In genomic region chr17:15467669-15468068, GRCm38 (mm10) we compare ENCODE assay signal across 8 mouse cellular contexts. TPM values are rescaled to one million over a fixed set of nuclear protein-coding genes. Genes with fewer than 3 reads are reported as not detected.
A peak's percentile ranks its signal among the peaks of the same experiment; 100 is the strongest.
DNase-seq lines count a peak whose midpoint lies in the region; ATAC-seq lines count a peak whose summit lies in the region.

No protein-coding gene starts in this region.

- H3K4me2 ChIP-seq in intestine, embryonic 14.5 days (ENCODE audit: low read length), result no peak overlapping the region
- no peak overlapping the region for H3K4me2 ChIP-seq in midbrain, embryonic 14.5 days (ENCODE audit: low read length)

- WGBS in intestine, embryonic 14.5 days, result 23% methylated on average over 5 of the region's 5 CpGs
- WGBS in midbrain, embryonic 14.5 days, result 20% methylated on average over 5 of the region's 5 CpGs

- no peak overlapping the region for H3K27ac ChIP-seq in intestine, embryonic 14.5 days (ENCODE audit: low read depth)
- H3K27ac ChIP-seq in midbrain, embryonic 14.5 days (replicated peaks; ENCODE audit: low read depth, low read length), result no peak overlapping the region

- ATAC-seq in intestine, embryonic 14.5 days (replicated peaks; ENCODE audit: low FRiP score, low TSS enrichment, low read depth), result no peak
- ATAC-seq in midbrain, embryonic 14.5 days (ENCODE audit: low FRiP score, low TSS enrichment), result peak; percentile 55; the same call in 1 of the 2 replicates

- H3K4me1 ChIP-seq in intestine, embryonic 14.5 days (replicated peaks; ENCODE audit: control insufficient read depth, insufficient read depth, low read length), result no peaks in the 10 kb centered on the region
- no peaks in the 10 kb centered on the region for H3K4me1 ChIP-seq in midbrain, embryonic 14.5 days (ENCODE audit: control insufficient read depth, insufficient read depth, low read length)

- no peak overlapping the region for H3K4me3 ChIP-seq in intestine, embryonic 14.5 days (ENCODE audit: low read depth, low read length)
- no peak overlapping the region for H3K4me3 ChIP-seq in midbrain, embryonic 14.5 days (replicated peaks; ENCODE audit: low read depth, low read length)

- H3K9me3 ChIP-seq in intestine, embryonic 14.5 days (ENCODE audit: control insufficient read depth, low read length), result no peaks in the 10 kb centered on the region
- H3K9me3 ChIP-seq in midbrain, embryonic 14.5 days (ENCODE audit: control insufficient read depth, low read length), result no peaks in the 10 kb centered on the region

- peaks cover 44% of the 10 kb centered on the region for H3K36me3 ChIP-seq in intestine, embryonic 14.5 days (ENCODE audit: control insufficient read depth, insufficient read depth, low read length)
- peaks cover 35% of the 10 kb centered on the region for H3K36me3 ChIP-seq in midbrain, embryonic 14.5 days (ENCODE audit: control insufficient read depth, insufficient read depth, low read length)

- intact Hi-C loops in left cerebral cortex, postnatal 36 days (cut with DNase I), result loop anchor here (1.0 to 5.0 kb wide), 2 partner anchors 70 to 402 kb away; partner anchors contain the start of gene Fam120b

- DNase-seq in ovary, postnatal 10 days (ENCODE audit: low spot score), result peak; percentile 20
- DNase-seq in ovary, adult 18-20 months (ENCODE audit: low spot score), result no peak
- peak; percentile 87 to 90 for DNase-seq in cerebellum, postnatal 14 days
- DNase-seq in gastrocnemius, adult 18-20 months (ENCODE audit: low spot score), result peak; percentile 76
- peak; percentile 86 for DNase-seq in intestine, embryonic 14.5 days (ENCODE audit: low spot score)
- DNase-seq in left cerebral cortex, postnatal 36 days (ENCODE audit: low spot score in 2 of 2), result peak; percentile 41 to 56
- DNase-seq in midbrain, embryonic 14.5 days, result peak; percentile 91
- peak; percentile 48 to 79 for DNase-seq in spleen, postnatal 10 days (ENCODE audit: low spot score in 2 of 2)

- H3K9ac ChIP-seq in intestine, embryonic 14.5 days (ENCODE audit: low read length), result no peak overlapping the region
- H3K9ac ChIP-seq in midbrain, embryonic 14.5 days (replicated peaks; ENCODE audit: low read length), result no peak overlapping the region

- no peaks in the 10 kb centered on the region for H3K27me3 ChIP-seq in intestine, embryonic 14.5 days (replicated peaks; ENCODE audit: control insufficient read depth, insufficient read depth, low read length)
- no peaks in the 10 kb centered on the region for H3K27me3 ChIP-seq in midbrain, embryonic 14.5 days (ENCODE audit: control insufficient read depth, insufficient read depth, low read length)

RNA-seq across cellular contexts. Expression of gene Psmb1, which starts 31.9 kb away (rescaled TPM):
- total RNA-seq in gastrocnemius, adult 18-20 months (2021), result 100 to 1,000 TPM; 105 to 115 TPM
- polyA plus RNA-seq in intestine, embryonic 14.5 days (2014; fragmentation: Nextera tagmentation; extraction: Ambion mirVana), result 265 and 270 TPM in 2 replicates
- total RNA-seq in left cerebral cortex, postnatal 36 days (2021), result 100 to 1,000 TPM; 122 to 128 TPM
- polyA plus RNA-seq in midbrain, embryonic 14.5 days (2014; fragmentation: Nextera tagmentation; extraction: Ambion mirVana), result 255 and 268 TPM in 2 replicates

RNA-seq across cellular contexts. Expression of gene Tbp, which starts 32.0 kb away (rescaled TPM):
- 1 to 10 TPM; 6.7 to 7.0 TPM for total RNA-seq in gastrocnemius, adult 18-20 months (2021)
- 52.4 and 56.8 TPM in 2 replicates for polyA plus RNA-seq in intestine, embryonic 14.5 days (2014; fragmentation: Nextera tagmentation; extraction: Ambion mirVana)
- total RNA-seq in left cerebral cortex, postnatal 36 days (2021), result 10 to 100 TPM; 25.1 to 32.1 TPM
- polyA plus RNA-seq in midbrain, embryonic 14.5 days (2014; fragmentation: Nextera tagmentation; extraction: Ambion mirVana), result 64.6 and 70.9 TPM in 2 replicates

RNA-seq across cellular contexts. Expression of gene Pdcd2, which starts 59.4 kb away (rescaled TPM):
- 10 to 100 TPM; 13.8 to 19.2 TPM for total RNA-seq in gastrocnemius, adult 18-20 months (2021)
- 42.9 and 48.6 TPM in 2 replicates for polyA plus RNA-seq in intestine, embryonic 14.5 days (2014; fragmentation: Nextera tagmentation; extraction: Ambion mirVana)
- 10 to 100 TPM; 14.2 to 19.3 TPM for total RNA-seq in left cerebral cortex, postnatal 36 days (2021)
- 66.4 and 70.8 TPM in 2 replicates for polyA plus RNA-seq in midbrain, embryonic 14.5 days (2014; fragmentation: Nextera tagmentation; extraction: Ambion mirVana)
